Mouse (Mus musculus) spleen, postnatal 4 days (tissue): ENCODE data around the gene Ino80d.
A peak's percentile ranks its signal among the peaks of the same experiment; 100 is the strongest.

Experiments used
- DNase-seq, 2 experiments: peaks; one replicate each; pipeline ENCODE4 v3.0.0; 2022; ENCODE audit warnings: low spot score in 2 of 2

Ino80d gene

GRCm38 (mm10) chr1:62991021-62991420 is 123.4 kb downstream of the Ino80d start:
- DNase-seq = peak in 1 of 2 experiments; percentile 35

- no peak for DNase-seq
These were observed 126.9 kb downstream of the Ino80d start for GRCm38 (mm10) chr1:62987561-62987960.

GRCm38 (mm10) chr1:62986267-62986666 is 128.2 kb downstream of the Ino80d start:
- DNase-seq = peak in 1 of 2 experiments; percentile 24

GRCm38 (mm10) chr1:62984566-62984965 is 129.9 kb downstream of the Ino80d start:
- peak; percentile 30 to 73 for DNase-seq

GRCm38 (mm10) chr1:62976742-62977141 is 137.7 kb downstream of the Ino80d start:
- no peak for DNase-seq

- no peak for DNase-seq
These were observed 147.6 kb downstream of the Ino80d start for GRCm38 (mm10) chr1:62966885-62967284.

- DNase-seq = no peak
These were observed 150.2 kb downstream of the Ino80d start for GRCm38 (mm10) chr1:62964291-62964690.

- DNase-seq = no peak
These were observed 157.4 kb downstream of the Ino80d start for GRCm38 (mm10) chr1:62956942-62957645.

- no peak for DNase-seq
These were observed 157.9 kb downstream of the Ino80d start for GRCm38 (mm10) chr1:62956526-62956925.

- DNase-seq = no peak
These were observed 159.1 kb downstream of the Ino80d start for GRCm38 (mm10) chr1:62955340-62955739.

- DNase-seq = no peak
These were observed 161.4 kb downstream of the Ino80d start for GRCm38 (mm10) chr1:62953036-62953435.

- DNase-seq = no peak
These were observed 162.1 kb downstream of the Ino80d start for GRCm38 (mm10) chr1:62952319-62952718.

GRCm38 (mm10) chr1:62951067-62951809 is 163.2 kb downstream of the Ino80d start:
- peak in 1 of 2 experiments; percentile 15 for DNase-seq

- no peak for DNase-seq
These were observed 163.9 kb downstream of the Ino80d start for GRCm38 (mm10) chr1:62950526-62950925.

GRCm38 (mm10) chr1:62947807-62948206 is 166.7 kb downstream of the Ino80d start:
- no peak for DNase-seq

- DNase-seq = no peak
These were observed 167.5 kb downstream of the Ino80d start for GRCm38 (mm10) chr1:62946987-62947386.

- no peak for DNase-seq
These were observed 179.6 kb downstream of the Ino80d start for GRCm38 (mm10) chr1:62934752-62935329.

- DNase-seq = no peak
These were observed 180.4 kb downstream of the Ino80d start for GRCm38 (mm10) chr1:62934100-62934513.

- no peak for DNase-seq
These were observed 181.0 kb downstream of the Ino80d start for GRCm38 (mm10) chr1:62933288-62934099.

GRCm38 (mm10) chr1:62929477-62929876 is 185.0 kb downstream of the Ino80d start:
- DNase-seq = peak; percentile 50 to 85

GRCm38 (mm10) chr1:62919219-62919618 is 195.2 kb downstream of the Ino80d start:
- DNase-seq = no peak

- no peak for DNase-seq
These were observed 197.9 kb downstream of the Ino80d start for GRCm38 (mm10) chr1:62916609-62917008.
